Mouse (Mus musculus) lung, postnatal 0 days (tissue): ENCODE measurements around the gene Zhx3. TPM values are rescaled to one million over a fixed set of nuclear protein-coding genes. Genes with fewer than 3 reads are reported as not detected.

Source experiments
- ATAC-seq: fragments of 200-750 bp; cut with Nextera tagmentation; 2 replicates; pipeline ENCODE4 v1.8.0; 2017; ENCODE audit warnings: moderate library complexity
- DNase-seq: peaks from one replicate; pipeline ENCODE4 v3.0.0-alpha.2; 2016; ENCODE audit warnings: low spot score
- H3K27ac ChIP-seq: fragments of 300-500 bp; sonication (generic); 2 replicates; pipeline ENCODE4 v1.5.1; 2014; ENCODE audit warnings: antibody characterized with exemption, mild to moderate bottlenecking, low read length, mixed read lengths
- H3K27me3 ChIP-seq: fragments of 300-500 bp; sonication (generic); replicated peaks from 2 replicates; pipeline ENCODE4 v1.6.1; 2014; ENCODE audit warnings: low read length, mixed read lengths; ENCODE audit not compliant: insufficient read depth
- H3K36me3 ChIP-seq: fragments of 300-500 bp; sonication (generic); 2 replicates; pipeline ENCODE4 v1.6.1; 2014; ENCODE audit warnings: low read length, mixed read lengths; ENCODE audit not compliant: insufficient read depth
- H3K4me1 ChIP-seq: fragments of 300-500 bp; sonication (generic); 2 replicates; pipeline ENCODE4 v1.6.1; 2014; ENCODE audit warnings: antibody characterized with exemption, low read depth, low read length, mixed read lengths; ENCODE audit not compliant: insufficient read depth
- H3K4me2 ChIP-seq: fragments of 300-500 bp; sonication (generic); replicated peaks from 2 replicates; pipeline ENCODE4 v1.6.1; 2014; ENCODE audit warnings: low read depth, mild to moderate bottlenecking, low read length, moderate library complexity, mixed read lengths
- H3K4me3 ChIP-seq: fragments of 300-500 bp; sonication (generic); 2 replicates; pipeline ENCODE4 v1.5.1; 2014; ENCODE audit warnings: low read depth, low read length
- H3K9ac ChIP-seq: fragments of 300-500 bp; sonication (generic); replicated peaks from 2 replicates; pipeline ENCODE4 v1.6.1; 2014; ENCODE audit warnings: low read depth, mild to moderate bottlenecking
- H3K9me3 ChIP-seq: fragments of 300-500 bp; sonication (generic); 2 replicates; pipeline ENCODE4 v1.6.1; 2016; ENCODE audit warnings: low read length, mixed read lengths
- CTCF ChIP-seq: IDR thresholded peaks from 2 replicates; pipeline ENCODE4 v1.5.1; 2016; ENCODE audit warnings: antibody characterized with exemption, mild to moderate bottlenecking
- EP300 ChIP-seq: IDR thresholded peaks from 2 replicates; pipeline ENCODE4 v1.6.1; 2016; ENCODE audit warnings: antibody characterized with exemption, mild to moderate bottlenecking, control low read depth
- WGBS: fragments of 180-500 bp; shearing (Covaris S2); extraction: QIAGEN DNeasy Blood & Tissue Kit; methylation state at CpG from one replicate; pipeline ENCODE4 v1.1.7; 2014; 5-methylcytosine and 5-hydroxymethylcytosine counted together
- polyA plus RNA-seq: library from polyadenylated mRNA; unstranded; fragments of >200 nt; fragmentation: Nextera tagmentation; extraction: Ambion mirVana; gene quantifications from 2 replicates; pipeline ENCODE4 v1.2.1, GENCODE M21; 2015

Gene Zhx3
- polyA plus RNA-seq, 1 experiment from 2014 or later, result 10.9 TPM

GRCm38 (mm10) chr2:160747075-160747474 is 125.7 kb downstream of the Zhx3 start:
- H3K4me1 ChIP-seq, result peaks cover 19% of the 10 kb centered on the region
- no peaks in the 10 kb centered on the region for H3K27me3 ChIP-seq
- H3K9ac ChIP-seq, result no peak overlapping the region
- DNase-seq (peak; percentile 47), ATAC-seq (peak; percentile 28; the same call in 1 of the 2 replicates)
- no peaks in the 10 kb centered on the region for H3K9me3 ChIP-seq
- H3K4me2 ChIP-seq, result no peak overlapping the region
- H3K27ac ChIP-seq, result no peak overlapping the region
- no peak for TF ChIP-seq EP300
- TF ChIP-seq CTCF, result no peak
- H3K36me3 ChIP-seq, result peaks cover 31% of the 10 kb centered on the region
- H3K4me3 ChIP-seq, result no peak overlapping the region
- 58% methylated on average over 10 of the region's 10 CpGs for WGBS

GRCm38 (mm10) chr2:160746637-160747036 is 126.2 kb downstream of the Zhx3 start:
- peaks cover 27% of the 10 kb centered on the region for H3K36me3 ChIP-seq
- no peak overlapping the region for H3K27ac ChIP-seq
- no peak overlapping the region for H3K9ac ChIP-seq
- no peak for TF ChIP-seq EP300
- TF ChIP-seq CTCF, result no peak
- ATAC-seq, result no peak
- 88% methylated on average over 5 of the region's 5 CpGs for WGBS
- no peaks in the 10 kb centered on the region for H3K27me3 ChIP-seq
- H3K4me2 ChIP-seq, result no peak overlapping the region
- no peak for DNase-seq
- H3K4me1 ChIP-seq, result peaks cover 21% of the 10 kb centered on the region
- H3K4me3 ChIP-seq, result no peak overlapping the region
- no peaks in the 10 kb centered on the region for H3K9me3 ChIP-seq

- TF ChIP-seq CTCF (no peak), EP300 (no peak)
- WGBS, result 95% methylated on average over 1 of the region's 1 CpGs
- Histone ChIP-seq H3K9ac (no peak overlapping the region), H3K4me3 (no peak overlapping the region), H3K27me3 (no peaks in the 10 kb centered on the region), H3K9me3 (no peaks in the 10 kb centered on the region), H3K27ac (0 out of 2 replicates have a peak overlapping the region, but pooled peaks have one; percentile 7), H3K4me2 (no peak overlapping the region), H3K4me1 (peaks cover 32% of the 10 kb centered on the region), H3K36me3 (peaks cover 15% of the 10 kb centered on the region)
- no peak for ATAC-seq
- no peak for DNase-seq
These were observed 127.3 kb downstream of the Zhx3 start for GRCm38 (mm10) chr2:160745497-160745896.

- WGBS, result 52% methylated on average over 5 of the region's 5 CpGs
- Histone ChIP-seq H3K36me3 (peaks cover 15% of the 10 kb centered on the region), H3K9me3 (no peaks in the 10 kb centered on the region), H3K27ac (peak overlapping the region; percentile 15), H3K9ac (no peak overlapping the region), H3K4me3 (no peak overlapping the region), H3K27me3 (no peaks in the 10 kb centered on the region), H3K4me2 (no peak overlapping the region), H3K4me1 (peaks cover 39% of the 10 kb centered on the region)
- peak; percentile 25; the same call in 1 of the 2 replicates for ATAC-seq
- TF ChIP-seq EP300, result no peak
- no peak for TF ChIP-seq CTCF
- peak; percentile 46 for DNase-seq
These were observed 128.0 kb downstream of the Zhx3 start for GRCm38 (mm10) chr2:160744823-160745210.

- Histone ChIP-seq H3K4me1 (peaks cover 45% of the 10 kb centered on the region), H3K27ac (peak overlapping the region; percentile 69), H3K4me2 (no peak overlapping the region), H3K4me3 (no peak overlapping the region), H3K36me3 (peaks cover 15% of the 10 kb centered on the region), H3K9me3 (no peaks in the 10 kb centered on the region), H3K27me3 (no peaks in the 10 kb centered on the region), H3K9ac (no peak overlapping the region)
- peak; percentile 79 for TF ChIP-seq CTCF
- 0 out of 2 replicates have a peak, but pooled peaks have one; percentile 10 for TF ChIP-seq EP300
- ATAC-seq (peak; percentile 46), DNase-seq (peak; percentile 87)
- WGBS, result 65% methylated on average over 7 of the region's 7 CpGs
These were observed 128.6 kb downstream of the Zhx3 start for GRCm38 (mm10) chr2:160744040-160744822.

- DNase-seq (no peak), ATAC-seq (peak; percentile 49)
- TF ChIP-seq EP300 (no peak), CTCF (peak; percentile 31)
- no peak overlapping the region for H3K4me2 ChIP-seq
- 28% methylated on average over 1 of the region's 1 CpGs for WGBS
- peaks cover 60% of the 10 kb centered on the region for H3K4me1 ChIP-seq
- peaks cover 5% of the 10 kb centered on the region; the same call in 1 of the 2 replicates for H3K36me3 ChIP-seq
- H3K4me3 ChIP-seq, result no peak overlapping the region
- H3K9ac ChIP-seq, result no peak overlapping the region
- H3K27me3 ChIP-seq, result no peaks in the 10 kb centered on the region
- H3K27ac ChIP-seq, result peak overlapping the region; percentile 69
- H3K9me3 ChIP-seq, result no peaks in the 10 kb centered on the region
These were observed 130.6 kb downstream of the Zhx3 start for GRCm38 (mm10) chr2:160742161-160742609.
